Mouse (Mus musculus) heart, postnatal 36 days (tissue): ENCODE measurements around the gene Efcab11. TPM values are rescaled to one million over a fixed set of nuclear protein-coding genes. Genes with fewer than 3 reads are reported as not detected.
"Not testable (repeated sequence)": the region's sequence is repeated elsewhere in the genome, so short reads cannot be mapped to it uniquely, and the experiment has no call there.

Experiments used
- DNase-seq, 2 experiments: peaks; one replicate each; pipeline ENCODE4 v3.0.0; 2021 to 2022
- intact Hi-C: fragments of 180-260 bp; cut with DNase I; formaldehyde crosslinking; loops from one replicate; pipeline ENCODE4 v1.15.1; 2025
- total RNA-seq, 2 experiments: library from RNA; stranded (reverse); gene quantifications; 2 replicates each; pipeline ENCODE4 v1.2.3; 2021

Efcab11 gene
- total RNA-seq, 2 experiments from 2014 or later, result not detected

DNA sequence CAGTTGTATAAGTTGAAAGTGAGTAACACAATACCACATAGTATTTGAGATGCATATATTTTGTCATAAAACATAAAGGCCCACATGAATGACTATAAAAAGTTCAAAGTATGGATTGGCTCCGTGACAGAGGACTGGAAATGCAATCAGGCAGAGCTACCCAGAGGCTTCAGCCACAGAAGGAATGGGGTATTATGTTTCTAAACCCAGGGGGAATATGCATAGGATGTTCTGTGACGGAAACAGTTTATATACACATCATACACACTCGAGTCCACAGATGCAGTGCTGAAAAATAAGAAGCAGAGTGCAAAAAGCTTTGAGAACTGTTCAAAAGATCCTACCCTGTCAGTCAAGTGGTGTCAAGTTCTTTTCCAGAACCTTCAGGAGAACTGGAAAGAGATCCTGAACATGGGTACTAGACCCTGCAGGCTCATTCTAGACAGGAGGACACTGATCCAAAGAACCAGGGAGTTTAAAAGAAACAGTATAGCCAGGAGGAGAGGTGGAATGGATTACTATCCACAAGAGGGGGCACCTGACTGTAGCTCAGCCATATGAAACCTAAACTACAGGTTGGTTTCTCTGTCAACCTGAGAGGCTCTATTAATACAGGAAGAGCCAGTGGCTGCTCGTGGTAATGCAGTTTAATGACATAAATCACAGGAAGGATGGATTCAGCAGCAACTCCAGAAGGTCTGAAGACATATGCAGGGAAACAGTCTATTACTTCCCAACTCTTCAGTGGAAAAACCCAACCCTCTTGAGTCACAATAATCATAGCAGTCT lies 64.9 kb downstream of the Efcab11 start:
- intact Hi-C loops, result no loop called here
- DNase-seq, result no peak

- DNase-seq, intact Hi-C loops: not testable (repeated sequence)
Observed at GRCm38 (mm10) chr12:99818006-99818405, 66.2 kb downstream of the Efcab11 start.

DNA sequence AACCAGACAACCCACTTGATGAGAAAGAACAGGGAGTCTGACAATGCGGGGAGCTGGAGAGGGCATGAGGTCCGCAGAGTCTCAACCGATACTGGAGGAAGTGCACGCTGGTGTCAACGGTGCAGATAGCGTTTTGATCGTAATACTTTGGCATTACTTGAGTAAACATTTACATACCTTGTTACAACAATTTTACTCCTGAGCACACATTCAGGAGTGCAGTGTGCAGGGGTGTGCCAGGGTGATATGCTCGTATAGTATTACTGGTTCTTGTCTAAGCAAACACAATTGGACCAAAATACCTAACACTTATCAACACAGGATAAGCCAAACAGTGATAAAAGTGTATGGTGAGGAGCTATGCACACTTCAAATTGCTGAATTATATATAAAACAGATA lies 69.0 kb downstream of the Efcab11 start:
- DNase-seq, result no peak
- intact Hi-C loops, result no loop called here

- intact Hi-C loops, result no loop called here
- no peak for DNase-seq
Observed at GRCm38 (mm10) chr12:99807891-99808290, 76.3 kb downstream of the Efcab11 start.

GRCm38 (mm10) chr12:99806741-99807140 lies 77.5 kb downstream of the Efcab11 start:
- intact Hi-C loops, DNase-seq: not testable (repeated sequence)

GRCm38 (mm10) chr12:99795921-99796320 lies 88.3 kb downstream of the Efcab11 start:
- no peak for DNase-seq

GRCm38 (mm10) chr12:99794792-99795620 lies 89.2 kb downstream of the Efcab11 start:
- no peak for DNase-seq
- intact Hi-C loops, result no loop called here

More at GRCm38 (mm10) chr12:99795921-99796320, 88.3 kb downstream of the Efcab11 start:
- intact Hi-C loops, result no loop called here

GRCm38 (mm10) chr12:99794158-99794515 lies 90.1 kb downstream of the Efcab11 start:
- no peak for DNase-seq
- intact Hi-C loops, result no loop called here

GRCm38 (mm10) chr12:99793465-99794157 lies 90.6 kb downstream of the Efcab11 start:
- intact Hi-C loops, result no loop called here
- no peak for DNase-seq

DNA sequence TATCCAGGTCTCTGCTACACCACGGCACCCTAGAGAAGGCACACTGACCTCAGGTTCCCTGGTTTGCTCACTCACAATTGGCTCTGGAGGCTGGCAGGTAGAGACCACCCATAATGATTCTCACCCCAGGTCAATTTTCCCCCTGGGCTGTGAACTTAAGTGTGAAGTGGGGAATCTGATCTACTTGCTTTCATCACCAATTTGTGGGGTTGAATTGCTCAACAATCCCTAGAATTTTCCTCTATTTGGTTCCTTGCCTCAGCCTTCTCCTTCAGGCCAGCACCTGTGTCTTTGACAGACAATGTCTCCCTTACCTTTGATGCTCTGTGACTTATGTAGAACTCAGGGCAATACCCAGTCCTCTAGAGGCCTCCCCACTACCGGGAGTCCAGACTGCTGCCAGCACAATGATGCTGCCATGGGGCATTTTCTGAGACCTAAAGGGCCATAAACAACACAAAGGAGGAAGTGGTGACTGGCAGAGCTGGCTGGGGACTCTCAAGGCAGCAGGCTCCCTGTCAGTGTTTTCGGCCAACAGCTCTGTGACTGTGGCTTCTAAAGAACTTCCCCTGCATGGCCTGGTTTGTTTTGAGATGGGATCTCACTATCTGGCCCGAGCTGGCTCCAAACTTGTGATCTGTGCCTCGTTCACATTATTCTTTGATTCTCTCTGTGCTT lies 94.8 kb downstream of the Efcab11 start:
- peak; percentile 23 to 25 for DNase-seq
- intact Hi-C loops, result no loop called here

DNA sequence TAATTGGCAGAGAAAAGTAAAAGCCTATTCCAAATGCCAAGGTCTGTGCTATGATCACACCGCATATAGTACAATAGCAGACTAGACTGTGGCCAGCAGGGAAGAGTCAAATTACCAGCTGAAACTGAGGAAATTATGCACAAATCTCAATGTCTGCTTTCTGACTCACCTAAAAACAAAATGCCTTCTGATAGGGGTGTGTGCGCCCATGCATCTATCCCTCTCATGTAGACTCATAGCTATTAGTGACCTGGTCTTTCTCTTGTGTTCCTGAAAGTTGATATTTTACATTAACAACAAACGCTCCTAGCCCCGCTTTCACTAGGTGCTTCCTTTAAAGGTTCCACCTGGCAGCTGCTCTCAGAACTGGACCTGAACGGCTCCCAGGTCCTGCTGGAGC lies 102.5 kb downstream of the Efcab11 start:
- no peak for DNase-seq
- intact Hi-C loops, result no loop called here

DNA sequence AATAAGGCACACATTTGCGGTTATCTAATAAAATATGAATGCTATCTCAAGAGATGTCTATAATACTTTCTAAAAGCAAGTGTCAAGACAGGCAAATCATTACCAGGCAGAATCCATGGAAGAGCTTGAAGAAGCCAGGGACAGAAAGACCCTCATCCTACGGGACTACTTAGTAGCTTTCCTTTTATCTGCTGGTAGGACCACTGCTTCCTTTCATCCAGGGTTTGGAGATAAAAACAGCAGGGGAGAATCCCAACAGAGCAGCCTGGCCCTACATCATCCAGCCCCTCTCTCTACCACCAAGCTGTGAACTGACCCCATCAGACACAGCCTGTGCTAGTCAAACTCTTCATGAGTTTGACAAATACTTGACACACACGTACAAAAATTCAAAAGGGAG lies 103.8 kb downstream of the Efcab11 start:
- intact Hi-C loops, result no loop called here

DNA sequence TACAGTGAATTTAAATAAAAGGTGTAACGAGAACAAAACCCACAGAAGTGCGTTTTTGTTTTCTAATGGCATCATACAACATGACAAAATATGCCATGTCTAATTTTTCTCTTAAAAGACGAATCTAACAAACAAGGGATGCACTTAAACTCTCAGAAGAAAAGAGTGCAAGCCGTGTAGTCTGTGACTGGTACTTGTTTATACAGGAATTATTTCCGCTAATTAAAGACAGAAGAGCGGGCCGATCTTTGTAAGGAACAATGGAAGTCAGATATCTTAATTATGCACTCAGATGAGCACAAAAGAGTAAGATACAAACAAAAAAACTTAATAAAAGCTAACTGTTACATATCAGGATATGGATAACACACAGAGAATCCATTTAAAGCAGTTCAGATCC lies 104.3 kb downstream of the Efcab11 start:
- DNase-seq, result no peak
- intact Hi-C loops, result no loop called here

More for the DNA sequence above, 103.8 kb downstream of the Efcab11 start:
- DNase-seq, result no peak

GRCm38 (mm10) chr12:99776497-99777139 lies 107.6 kb downstream of the Efcab11 start:
- no peak for DNase-seq
- intact Hi-C loops, result no loop called here

GRCm38 (mm10) chr12:99774864-99775263 lies 109.4 kb downstream of the Efcab11 start:
- DNase-seq, result no peak
- intact Hi-C loops, result no loop called here

DNA sequence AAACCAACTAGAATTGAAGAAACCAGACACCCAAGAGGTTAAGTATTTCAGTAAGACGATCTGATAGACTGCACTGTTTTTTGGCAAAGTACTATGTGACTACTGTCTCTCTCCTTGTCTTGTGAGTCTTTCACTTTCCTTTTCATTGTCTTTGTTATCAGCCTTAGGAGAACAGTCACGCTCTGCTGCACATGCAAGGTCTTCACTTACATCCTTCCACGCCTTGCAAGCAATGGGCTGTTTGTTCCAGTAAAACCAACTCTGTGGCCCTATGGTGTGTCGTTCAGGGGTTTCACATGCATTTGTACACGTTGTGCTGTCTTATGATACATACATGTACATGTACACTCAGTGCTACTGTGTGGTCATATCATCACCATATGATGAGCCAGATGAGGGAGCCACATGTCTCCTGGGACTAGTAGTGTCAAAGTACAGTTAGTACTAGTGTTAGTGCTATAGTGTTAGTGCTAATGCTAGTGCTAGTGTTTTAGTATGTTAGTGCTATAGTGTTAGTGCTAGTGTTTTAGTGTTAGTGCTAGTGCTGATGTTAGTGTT lies 110.5 kb downstream of the Efcab11 start:
- no peak for DNase-seq
- intact Hi-C loops, result no loop called here

- no peak for DNase-seq
- intact Hi-C loops, result no loop called here
Observed at GRCm38 (mm10) chr12:99771018-99771417, 113.2 kb downstream of the Efcab11 start.

DNA sequence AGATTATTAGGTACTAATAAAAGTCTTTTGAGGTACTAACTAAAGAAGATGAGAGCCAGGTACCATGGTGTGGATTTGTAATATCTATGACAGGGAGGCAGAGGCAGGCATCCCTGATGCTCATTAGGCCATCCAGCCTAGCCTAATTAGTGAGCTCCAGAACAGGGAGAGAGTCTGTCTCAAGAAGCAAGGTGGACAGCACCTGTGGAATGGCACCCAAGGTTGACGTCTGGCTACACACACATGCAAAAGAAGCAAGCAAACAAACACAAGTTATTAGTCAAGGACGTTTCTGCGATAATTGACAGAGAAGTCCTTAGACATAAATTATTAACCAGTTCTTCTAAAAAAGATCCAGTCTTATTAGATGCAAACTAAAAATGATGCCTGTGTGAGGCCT lies 114.6 kb downstream of the Efcab11 start:
- no peak for DNase-seq
- intact Hi-C loops, result no loop called here

GRCm38 (mm10) chr12:99767691-99768090 lies 116.5 kb downstream of the Efcab11 start:
- intact Hi-C loops, result no loop called here
- DNase-seq, result no peak

GRCm38 (mm10) chr12:99765979-99766378 lies 118.3 kb downstream of the Efcab11 start:
- intact Hi-C loops, result no loop called here
- no peak for DNase-seq
